Mouse (Mus musculus) ES-E14 (cell line): ENCODE results near the gene Abcf1.

Experiments
- HCFC1 ChIP-seq: IDR thresholded peaks from 2 replicates; pipeline ENCODE4 v1.6.1; 2012; ENCODE audit warnings: low read length, inconsistent platforms, borderline replicate concordance; ENCODE audit not compliant: insufficient read depth
- MAFK ChIP-seq: IDR thresholded peaks from 2 replicates; pipeline ENCODE4 v1.6.1; 2014; ENCODE audit warnings: mild to moderate bottlenecking, low read depth, low read length, inconsistent platforms; ENCODE audit not compliant: insufficient read depth
- ZC3H11A ChIP-seq: IDR thresholded peaks from 2 replicates; pipeline ENCODE4 v1.6.1; 2012; ENCODE audit warnings: low read depth, mild to moderate bottlenecking, inconsistent platforms, low read length, borderline replicate concordance
- ZNF384 ChIP-seq: IDR thresholded peaks from 2 replicates; pipeline ENCODE4 v1.6.1; 2012; ENCODE audit warnings: low read depth, low read length, inconsistent platforms

- TF ChIP-seq MAFK (no peak), HCFC1 (no peak), ZNF384 (no peak), ZC3H11A (no peak)
Observed at GRCm38 (mm10) chr17:35978811-35979400, 9.3 kb upstream of the Abcf1 start.
